Mouse (Mus musculus) spleen, adult 2 months (tissue): ENCODE measurements around the gene Tdo2. TPM values are rescaled to one million over a fixed set of nuclear protein-coding genes. Genes with fewer than 3 reads are reported as not detected.

Experiments
- DNase-seq, 2 experiments: peaks; one replicate each; pipeline versions ENCODE4 v3.0.0 to v3.0.0-alpha.2; 2012 to 2021; ENCODE audit warnings: low spot score in 2 of 2, low read depth in 1 of 2
- H3K27ac ChIP-seq: fragments of 200-500 bp; 2 replicates; pipeline ENCODE4 v1.5.1; 2012; ENCODE audit warnings: low read length, inconsistent platforms; ENCODE audit not compliant: insufficient read depth
- H3K27me3 ChIP-seq: fragments of 200-500 bp; 2 replicates; pipeline ENCODE4 v1.6.1; 2012; ENCODE audit warnings: mild to moderate bottlenecking, moderate library complexity, low read length, inconsistent platforms; ENCODE audit not compliant: control insufficient read depth, insufficient read depth
- H3K36me3 ChIP-seq: fragments of 200-500 bp; 2 replicates; pipeline ENCODE4 v1.6.1; 2012; ENCODE audit warnings: mild to moderate bottlenecking, low read length, inconsistent platforms; ENCODE audit not compliant: control insufficient read depth, insufficient read depth
- H3K4me1 ChIP-seq: fragments of 200-500 bp; 2 replicates; pipeline ENCODE4 v1.6.1; 2011; ENCODE audit warnings: inconsistent platforms; ENCODE audit not compliant: control insufficient read depth, insufficient read depth, insufficient read length
- H3K4me3 ChIP-seq: fragments of 200-500 bp; 2 replicates; pipeline ENCODE4 v1.5.1; 2011; ENCODE audit warnings: mild to moderate bottlenecking, inconsistent platforms; ENCODE audit not compliant: insufficient read depth, insufficient read length; ENCODE audit errors: extremely low read depth
- CTCF ChIP-seq: fragments of 200-500 bp; IDR thresholded peaks from 2 replicates; pipeline ENCODE4 v1.5.1; 2011; ENCODE audit warnings: mild to moderate bottlenecking, inconsistent platforms; ENCODE audit not compliant: insufficient read depth, insufficient read length, insufficient replicate concordance; ENCODE audit errors: extremely low read depth
- POLR2A ChIP-seq: fragments of 200-500 bp; IDR thresholded peaks from 2 replicates; pipeline ENCODE4 v1.6.1; 2011; ENCODE audit warnings: low read depth, low read length, inconsistent platforms
- WGBS: fragments of 180-500 bp; shearing (Covaris S2); methylation state at CpG from one replicate; pipeline ENCODE4 v1.1.7; 2018; 5-methylcytosine and 5-hydroxymethylcytosine counted together
- polyA plus RNA-seq: library from polyadenylated mRNA; depleted of rRNA; stranded (reverse); fragments of >200 nt; gene quantifications from 2 replicates; pipeline ENCODE4 v1.2.3, GENCODE M21; 2012

Gene Tdo2
- polyA plus RNA-seq, 1 experiment: not detected

DNA sequence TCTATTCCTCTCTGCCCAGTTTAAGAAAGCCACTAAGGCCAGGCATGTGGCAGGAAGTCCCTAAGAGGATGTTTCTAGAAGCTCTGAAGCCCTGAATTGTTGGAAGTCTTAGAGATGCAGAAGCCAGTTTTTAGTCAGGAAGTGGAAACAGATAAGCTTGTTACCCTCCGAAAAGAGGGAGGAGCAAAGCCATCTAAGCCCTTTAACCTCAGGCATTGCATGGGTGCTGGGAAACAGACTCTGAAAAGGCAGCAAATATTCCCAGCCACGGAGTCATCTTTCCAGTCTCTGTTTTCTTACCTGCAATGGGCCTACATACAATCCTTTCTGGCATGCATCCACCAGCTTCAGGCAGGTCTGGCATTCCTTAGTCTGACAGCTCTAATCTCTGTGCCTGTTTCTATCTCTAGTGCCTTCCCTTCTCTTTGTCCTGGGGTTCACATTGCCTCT, 13.7 kb upstream of the Tdo2 start:
- 26% methylated on average over 2 of the region's 2 CpGs for WGBS
- DNase-seq: no peak
- H3K27me3 ChIP-seq: no peaks in the 10 kb centered on the region
- TF ChIP-seq POLR2A (no peak), CTCF (no peak)
- no peaks in the 10 kb centered on the region; the same call in 1 of the 2 replicates for H3K4me1 ChIP-seq
- no peak overlapping the region for H3K27ac ChIP-seq
- no peak overlapping the region for H3K4me3 ChIP-seq
- H3K36me3 ChIP-seq: no peaks in the 10 kb centered on the region

DNA sequence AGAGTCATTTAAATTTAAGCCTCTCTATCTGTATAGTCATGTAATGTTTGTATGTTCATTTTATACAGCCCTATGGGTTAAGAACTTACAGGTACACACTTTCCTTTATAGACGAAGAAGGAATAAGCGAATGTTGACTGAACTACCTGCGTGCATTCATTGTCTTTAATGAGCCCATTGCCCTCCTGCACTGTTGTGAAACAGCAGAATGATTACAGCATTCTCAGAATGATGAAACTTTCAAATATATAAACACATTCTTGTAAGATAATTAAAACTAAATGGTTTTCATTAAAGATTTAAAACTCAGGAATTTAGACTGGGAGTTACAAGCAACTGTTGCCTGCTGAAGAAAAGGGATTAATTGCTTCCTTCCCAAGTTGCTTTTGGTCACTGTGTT, 11.6 kb upstream of the Tdo2 start:
- no peaks in the 10 kb centered on the region; the same call in 1 of the 2 replicates for H3K4me1 ChIP-seq
- no peak overlapping the region for H3K4me3 ChIP-seq
- H3K27ac ChIP-seq: no peak overlapping the region
- 94% methylated on average over 3 of the region's 3 CpGs for WGBS
- TF ChIP-seq CTCF (no peak), POLR2A (no peak)
- H3K27me3 ChIP-seq: no peaks in the 10 kb centered on the region
- DNase-seq: no peak
- no peaks in the 10 kb centered on the region for H3K36me3 ChIP-seq

DNA sequence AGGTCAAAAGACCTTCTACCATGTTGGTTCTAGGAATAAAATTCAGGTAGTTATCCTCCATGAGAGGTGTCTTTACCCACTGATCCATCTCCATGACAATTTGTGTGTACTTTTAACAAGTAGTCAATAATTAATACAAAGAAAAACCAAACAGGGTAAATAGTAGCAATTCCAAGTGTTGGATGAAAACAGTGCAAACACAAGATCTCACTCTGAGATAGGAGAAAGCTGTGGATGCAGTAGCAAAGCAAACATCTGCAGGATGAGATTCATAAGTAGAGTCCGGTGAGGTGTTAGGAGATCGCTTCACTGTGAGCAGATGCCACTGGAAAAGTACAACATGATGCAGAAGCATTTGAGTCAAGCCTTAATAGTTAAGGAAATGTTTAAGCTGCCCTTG, 10.1 kb upstream of the Tdo2 start:
- no peaks in the 10 kb centered on the region; the same call in 1 of the 2 replicates for H3K4me1 ChIP-seq
- no peak for TF ChIP-seq POLR2A
- no peak for TF ChIP-seq CTCF
- no peaks in the 10 kb centered on the region for H3K36me3 ChIP-seq
- no peaks in the 10 kb centered on the region for H3K27me3 ChIP-seq
- WGBS: 96% methylated on average over 2 of the region's 2 CpGs
- DNase-seq: no peak
- no peak overlapping the region for H3K4me3 ChIP-seq
- no peak overlapping the region for H3K27ac ChIP-seq

DNA sequence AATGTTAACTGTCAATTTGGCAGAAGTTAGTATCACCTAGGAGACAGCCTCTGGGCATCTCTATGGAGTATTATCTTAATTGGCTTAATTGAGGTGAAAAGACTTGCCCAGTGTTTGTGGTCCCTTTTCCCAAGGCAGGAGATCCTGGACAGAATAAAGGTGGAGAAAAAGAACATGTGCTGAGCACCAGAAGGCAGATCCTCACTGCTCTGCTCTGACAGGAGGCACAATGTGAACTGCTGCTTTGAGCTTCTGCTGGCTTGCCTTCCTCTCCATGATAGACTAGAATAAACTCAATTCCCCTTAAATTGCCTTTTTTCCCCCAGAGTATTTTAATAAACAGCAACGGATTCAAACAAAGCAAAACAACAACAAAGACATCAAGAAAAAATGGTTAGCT, 9.1 kb upstream of the Tdo2 start:
- no peak for TF ChIP-seq POLR2A
- no peak for TF ChIP-seq CTCF
- 77% methylated on average over 1 of the region's 1 CpGs for WGBS
- no peak for DNase-seq
- Histone ChIP-seq H3K4me3 (no peak overlapping the region), H3K27me3 (no peaks in the 10 kb centered on the region), H3K4me1 (no peaks in the 10 kb centered on the region; the same call in 1 of the 2 replicates), H3K36me3 (no peaks in the 10 kb centered on the region), H3K27ac (no peak overlapping the region)

GRCm38 (mm10) chr3:81983120-81983895, 7.3 kb upstream of the Tdo2 start:
- Histone ChIP-seq H3K27me3 (no peaks in the 10 kb centered on the region), H3K4me1 (no peaks in the 10 kb centered on the region), H3K27ac (no peak overlapping the region), H3K36me3 (no peaks in the 10 kb centered on the region), H3K4me3 (no peak overlapping the region)
- WGBS: 67% methylated on average over 8 of the region's 8 CpGs
- TF ChIP-seq CTCF (no peak), POLR2A (no peak)
- no peak for DNase-seq

DNA sequence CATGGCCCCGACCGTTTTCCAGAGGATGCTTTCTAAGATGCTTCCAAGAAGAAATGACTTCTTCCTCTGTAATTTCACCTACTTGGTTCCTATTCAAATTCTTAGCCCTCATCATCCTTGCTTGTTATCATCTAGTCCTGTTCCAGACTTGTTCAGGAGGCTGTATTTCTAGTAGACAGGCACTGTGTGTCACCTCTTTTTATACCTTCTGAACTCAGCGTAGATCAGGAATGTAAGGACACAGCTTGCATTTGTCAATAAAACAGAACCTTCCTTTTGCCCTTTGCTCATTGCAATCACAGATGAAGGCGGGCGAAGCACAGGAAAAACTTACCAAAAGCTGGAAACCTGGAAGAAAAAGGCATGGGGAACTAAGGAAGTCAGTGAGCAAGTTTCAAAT, 6.0 kb upstream of the Tdo2 start, which contains the start of gene Asic5:
Asic5 (plus strand) TSS at position 301 of the 400 bp plus-strand sequence.
- no peaks in the 10 kb centered on the region for H3K36me3 ChIP-seq
- no peak within 1 kb of the TSS for H3K27ac ChIP-seq
- H3K4me1 ChIP-seq: no peaks in the 10 kb centered on the region
- no peak within 1 kb of the TSS for H3K4me3 ChIP-seq
- DNase-seq: no peak
- no peaks in the 10 kb centered on the region for H3K27me3 ChIP-seq
- 89% methylated on average over 5 of the region's 5 CpGs for WGBS
- TF ChIP-seq POLR2A: no peak
- TF ChIP-seq CTCF: no peak

- TF ChIP-seq POLR2A: no peak
- no peak for TF ChIP-seq CTCF
- DNase-seq: no peak
- 87% methylated on average over 5 of the region's 5 CpGs for WGBS
- Histone ChIP-seq H3K4me3 (no peak overlapping the region), H3K4me1 (no peaks in the 10 kb centered on the region), H3K27ac (no peak overlapping the region), H3K27me3 (no peaks in the 10 kb centered on the region), H3K36me3 (no peaks in the 10 kb centered on the region)
Measured at GRCm38 (mm10) chr3:81981576-81981975, 5.6 kb upstream of the Tdo2 start.
